Mouse (Mus musculus): ENCODE data around the gene Ogdhl.

- TF ChIP-seq POLR2A (IDR thresholded peaks at IDR 0.05; ENCODE audit: low read depth, low read length), result no peak
- TF ChIP-seq CTCF (IDR thresholded peaks at IDR 0.05; ENCODE audit: extremely low read depth, insufficient read length, insufficient replicate concordance, low read depth, low read length), result no peak
Measured at GRCm38 (mm10) chr14:32311381-32312035, 10.3 kb upstream of the Ogdhl start.

Measured in small intestine, adult 2 months (tissue).